ENCODE assay signal across 14 mouse cellular contexts in genomic region chr13:64380251-64380650, GRCm38 (mm10).
"Had no signal": no experiment of that assay in that cellular context is flagged by ENCODE, and none has a peak within 500 bp of the region (broad histone marks: within the 10 kb centered on the region; RNA-seq: fewer than 3 reads in every experiment).

No protein-coding gene starts in this region.

- DNase-seq: left cerebral cortex, postnatal 4 days; lung, adult 18-20 months; lung, postnatal 14 days; lung, postnatal 4 days; midbrain, embryonic 14.5 days; thymus, adult 18-20 months; thymus, postnatal 36 days had no signal

- H3K4me3 ChIP-seq: intestine, embryonic 15.5 days; limb, embryonic 12.5 days; limb, embryonic 15.5 days had no signal

- H3K27me3 ChIP-seq: intestine, embryonic 15.5 days; limb, embryonic 12.5 days; limb, embryonic 15.5 days had no signal

- H3K36me3 ChIP-seq: intestine, embryonic 15.5 days; limb, embryonic 12.5 days; limb, embryonic 15.5 days had no signal

- H3K27ac ChIP-seq: intestine, embryonic 15.5 days; kidney, postnatal 0 days; limb, embryonic 12.5 days; limb, embryonic 15.5 days; liver, embryonic 14.5 days had no signal

- H3K9me3 ChIP-seq: intestine, embryonic 15.5 days; limb, embryonic 12.5 days; limb, embryonic 15.5 days had no signal

- H3K4me2 ChIP-seq: intestine, embryonic 15.5 days; limb, embryonic 12.5 days; limb, embryonic 15.5 days; liver, embryonic 11.5 days; midbrain, embryonic 11.5 days had no signal

- ATAC-seq: intestine, embryonic 15.5 days had no signal

- H3K4me1 ChIP-seq: intestine, embryonic 15.5 days; limb, embryonic 12.5 days; limb, embryonic 15.5 days had no signal

- H3K9ac ChIP-seq: intestine, embryonic 15.5 days; limb, embryonic 12.5 days; limb, embryonic 15.5 days; liver, embryonic 14.5 days had no signal
